Mouse (Mus musculus) midbrain, embryonic 12.5 days (tissue): ENCODE results near the gene Zyg11a. TPM values are rescaled to one million over a fixed set of nuclear protein-coding genes. Genes with fewer than 3 reads are reported as not detected.
"Not testable (repeated sequence)": the region's sequence is repeated elsewhere in the genome, so short reads cannot be mapped to it uniquely, and the experiment has no call there.

Source experiments
- ATAC-seq: fragments of 200-750 bp; cut with Nextera tagmentation; 2 replicates; pipeline ENCODE4 v1.8.0; 2017; ENCODE audit warnings: low read depth, moderate TSS enrichment, moderate library complexity; ENCODE audit not compliant: low FRiP score
- H3K27ac ChIP-seq: fragments of 300-500 bp; sonication (generic); replicated peaks from 2 replicates; pipeline ENCODE4 v1.5.1; 2016; ENCODE audit warnings: mild to moderate bottlenecking
- H3K27me3 ChIP-seq: fragments of 300-500 bp; sonication (generic); 2 replicates; pipeline ENCODE4 v1.6.1; 2016; ENCODE audit warnings: mild to moderate bottlenecking
- H3K36me3 ChIP-seq: fragments of 300-500 bp; sonication (generic); 2 replicates; pipeline ENCODE4 v1.6.1; 2016
- H3K4me1 ChIP-seq: fragments of 300-500 bp; sonication (generic); 2 replicates; pipeline ENCODE4 v1.6.1; 2016
- H3K4me2 ChIP-seq: fragments of 300-500 bp; sonication (generic); replicated peaks from 2 replicates; pipeline ENCODE4 v1.6.1; 2016; ENCODE audit warnings: mild to moderate bottlenecking, moderate library complexity
- H3K4me3 ChIP-seq: fragments of 300-500 bp; sonication (generic); 2 replicates; pipeline ENCODE4 v1.5.1; 2016; ENCODE audit warnings: mild to moderate bottlenecking
- H3K9ac ChIP-seq: fragments of 300-500 bp; sonication (generic); replicated peaks from 2 replicates; pipeline ENCODE4 v1.6.1; 2016; ENCODE audit warnings: mild to moderate bottlenecking, moderate library complexity
- H3K9me3 ChIP-seq: fragments of 300-500 bp; sonication (generic); 2 replicates; pipeline ENCODE4 v1.6.1; 2016; ENCODE audit warnings: mild to moderate bottlenecking
- WGBS: fragments of 180-500 bp; shearing (Covaris S2); methylation state at CpG from one replicate; pipeline ENCODE4 v1.1.7; 2016; 5-methylcytosine and 5-hydroxymethylcytosine counted together
- polyA plus RNA-seq: library from polyadenylated mRNA; unstranded; fragments of >200 nt; fragmentation: Nextera tagmentation; extraction: Ambion mirVana; gene quantifications from 2 replicates; pipeline ENCODE4 v1.2.1, GENCODE M21; 2016

The Zyg11a gene
- polyA plus RNA-seq, 1 experiment from 2014 or later = 0.08 TPM

DNA sequence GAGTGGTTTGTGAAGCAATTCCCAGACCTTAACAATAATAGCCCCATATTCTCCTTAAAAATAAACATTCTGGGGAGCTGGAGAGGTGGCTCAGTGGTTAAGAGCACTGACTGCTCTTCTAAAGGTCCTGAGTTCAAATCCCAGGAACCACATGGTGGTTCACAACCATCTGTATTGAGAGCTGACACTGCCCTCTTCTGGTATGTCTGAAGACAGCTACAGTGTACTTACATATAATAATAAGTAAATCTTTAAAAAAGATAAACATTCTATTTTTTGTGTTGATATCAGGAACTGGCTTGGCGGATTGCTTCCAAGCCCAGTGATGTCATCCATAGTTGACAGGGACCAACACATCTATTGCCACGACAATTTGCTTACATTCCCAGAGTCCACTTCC is 74.7 kb downstream of the Zyg11a start:
- WGBS = 88% methylated on average over 2 of the region's 2 CpGs
- H3K4me1 ChIP-seq, H3K27ac ChIP-seq, H3K9me3 ChIP-seq, ATAC-seq, H3K36me3 ChIP-seq, H3K27me3 ChIP-seq, H3K9ac ChIP-seq, H3K4me2 ChIP-seq, H3K4me3 ChIP-seq: not testable (repeated sequence)

DNA sequence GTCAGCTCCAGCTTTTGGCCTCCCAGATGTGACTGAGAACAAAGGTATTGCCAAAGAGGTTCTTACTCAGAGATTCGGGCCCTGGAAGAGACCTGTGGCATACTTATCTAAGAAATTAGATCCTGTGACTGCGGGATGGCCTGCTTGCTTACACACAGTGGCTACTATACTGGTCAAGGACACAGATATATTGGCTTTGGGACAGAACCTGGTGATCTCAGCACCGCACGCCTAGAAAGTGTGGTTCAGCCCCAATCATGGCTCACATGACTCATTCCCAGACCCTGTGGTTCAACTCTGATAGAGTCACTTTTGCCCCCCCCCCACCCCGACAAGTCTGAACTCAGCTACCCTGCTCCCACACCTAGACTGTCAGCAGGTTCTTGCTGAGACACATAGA is 80.9 kb downstream of the Zyg11a start:
- no peaks in the 10 kb centered on the region for H3K9me3 ChIP-seq
- no peak for ATAC-seq
- no peak overlapping the region for H3K27ac ChIP-seq
- no peaks in the 10 kb centered on the region for H3K36me3 ChIP-seq
- H3K27me3 ChIP-seq = no peaks in the 10 kb centered on the region
- no peak overlapping the region for H3K9ac ChIP-seq
- no peaks in the 10 kb centered on the region for H3K4me1 ChIP-seq
- no peak overlapping the region for H3K4me2 ChIP-seq
- H3K4me3 ChIP-seq = no peak overlapping the region
- WGBS = 86% methylated on average over 5 of the region's 5 CpGs

Other genes starting within 250 kb of the Zyg11a start
- not detected in 2 replicates for gene Slc1a7, start 249.7 kb downstream of the Zyg11a start, polyA plus RNA-seq
- gene Podn, start 121.6 kb downstream of the Zyg11a start, polyA plus RNA-seq = 0.20 TPM in 1 of 2 replicates, not detected in the other
- 204 and 206 TPM in 2 replicates for gene Scp2, start 73.0 kb downstream of the Zyg11a start, polyA plus RNA-seq
- 9.5 and 11.1 TPM in 2 replicates for gene Echdc2, start 52.6 kb downstream of the Zyg11a start, polyA plus RNA-seq
- gene Zyg11b, start 83.0 kb upstream of the Zyg11a start, polyA plus RNA-seq = 33.9 and 40.5 TPM in 2 replicates
- gene Coa7, start 110.1 kb upstream of the Zyg11a start, polyA plus RNA-seq = 50.4 and 57.5 TPM in 2 replicates
- 1.7 and 2.0 TPM in 2 replicates for gene Shisal2a, start 165.3 kb upstream of the Zyg11a start, polyA plus RNA-seq
- 39.3 and 54.2 TPM in 2 replicates for gene Gpx7, start 188.9 kb upstream of the Zyg11a start, polyA plus RNA-seq
- gene Tut4, start 241.4 kb upstream of the Zyg11a start, polyA plus RNA-seq = 102 and 110 TPM in 2 replicates